Mouse (Mus musculus) cerebellum, adult 8-10 months (tissue): ENCODE results near the gene Cct6b.

Source experiments
- DNase-seq: peaks from one replicate; pipeline ENCODE4 v3.0.0; 2022

Cct6b gene

GRCm38 (mm10) chr11:82763742-82764437 lies at the start of gene Cct6b, which contains the start of gene Zfp830:
Cct6b (minus strand) TSS chr11:82764321.
Zfp830 (plus strand) TSS chr11:82764345.
- DNase-seq: peak; percentile 94

- DNase-seq: no peak
Observed at GRCm38 (mm10) chr11:82808485-82808884, 44.4 kb upstream of the Cct6b start.

- no peak for DNase-seq
Observed at GRCm38 (mm10) chr11:82807370-82807769, 43.2 kb upstream of the Cct6b start.

GRCm38 (mm10) chr11:82806656-82807055 lies 42.5 kb upstream of the Cct6b start:
- no peak for DNase-seq

GRCm38 (mm10) chr11:82783453-82783852 lies 19.3 kb upstream of the Cct6b start:
- DNase-seq: no peak

GRCm38 (mm10) chr11:82782197-82782596 lies 18.1 kb upstream of the Cct6b start:
- no peak for DNase-seq

GRCm38 (mm10) chr11:82780983-82781903 lies 17.1 kb upstream of the Cct6b start, which contains the start of gene Lig3:
Lig3 (plus strand) TSS chr11:82781108.
- DNase-seq: peak; percentile 92

- DNase-seq: no peak
Observed at GRCm38 (mm10) chr11:82780134-82780533, 16.0 kb upstream of the Cct6b start.

- DNase-seq: no peak
Observed at GRCm38 (mm10) chr11:82764438-82764924, 360 bp upstream of the Cct6b start.

- no peak for DNase-seq
Observed at GRCm38 (mm10) chr11:82763261-82763660, 860 bp downstream of the Cct6b start.

- DNase-seq: no peak
Observed at GRCm38 (mm10) chr11:82762286-82762829, 1.8 kb downstream of the Cct6b start.

GRCm38 (mm10) chr11:82755919-82756318 lies 8.2 kb downstream of the Cct6b start:
- DNase-seq: no peak

- no peak for DNase-seq
Observed at GRCm38 (mm10) chr11:82752349-82753115, 11.6 kb downstream of the Cct6b start.

GRCm38 (mm10) chr11:82746857-82747366 lies 17.2 kb downstream of the Cct6b start:
- no peak for DNase-seq

GRCm38 (mm10) chr11:82746138-82746537 lies 18.0 kb downstream of the Cct6b start:
- no peak for DNase-seq

- DNase-seq: no peak
Observed at GRCm38 (mm10) chr11:82739006-82739405, 25.1 kb downstream of the Cct6b start.

- DNase-seq: no peak
Observed at GRCm38 (mm10) chr11:82734227-82734626, 29.9 kb downstream of the Cct6b start.

GRCm38 (mm10) chr11:82726862-82727261 lies 37.3 kb downstream of the Cct6b start:
- no peak for DNase-seq

GRCm38 (mm10) chr11:82719294-82719693 lies 44.8 kb downstream of the Cct6b start:
- no peak for DNase-seq

GRCm38 (mm10) chr11:82712681-82713080 lies 51.4 kb downstream of the Cct6b start:
- DNase-seq: no peak

GRCm38 (mm10) chr11:82708934-82709333 lies 55.2 kb downstream of the Cct6b start:
- DNase-seq: no peak

- no peak for DNase-seq
Observed at GRCm38 (mm10) chr11:82705082-82705481, 59.0 kb downstream of the Cct6b start.
